Comparison of ENCODE assay signal across 9 mouse cellular contexts in genomic region chr11:118775753-118776152, GRCm38 (mm10).
DNase-seq lines count a peak whose midpoint lies in the region; ATAC-seq and TF ChIP-seq lines count a peak whose summit lies in the region.
"Had no signal": no experiment of that assay in that cellular context is flagged by ENCODE, and none has a peak within 500 bp of the region (broad histone marks: within the 10 kb centered on the region; RNA-seq: fewer than 3 reads in every experiment).

No protein-coding gene starts in this region.

- no peaks in the 10 kb centered on the region for H3K27me3 ChIP-seq in spleen, adult 2 months (ENCODE audit: control insufficient read depth, insufficient read depth, low read length)
- no peaks in the 10 kb centered on the region for H3K27me3 ChIP-seq in midbrain, embryonic 11.5 days (ENCODE audit: control insufficient read depth, insufficient read depth, low read length)

- H3K9me3 ChIP-seq in midbrain, embryonic 11.5 days (ENCODE audit: control insufficient read depth, low read length) = no peaks in the 10 kb centered on the region
- H3K9me3 ChIP-seq: limb, embryonic 13.5 days had no signal

- no peak overlapping the region for H3K4me2 ChIP-seq in midbrain, embryonic 11.5 days
- H3K4me2 ChIP-seq: limb, embryonic 13.5 days had no signal

- TF ChIP-seq POLR2A in spleen, adult 2 months (IDR thresholded peaks at IDR 0.05; ENCODE audit: low read depth, low read length) = no peak

- no peak overlapping the region for H3K9ac ChIP-seq in midbrain, embryonic 11.5 days (ENCODE audit: low read length)
- H3K9ac ChIP-seq: limb, embryonic 13.5 days had no signal

- H3K4me1 ChIP-seq in spleen, adult 2 months (ENCODE audit: control insufficient read depth, insufficient read depth, insufficient read length) = no peaks in the 10 kb centered on the region
- H3K4me1 ChIP-seq in midbrain, embryonic 11.5 days (ENCODE audit: control insufficient read depth, insufficient read depth, low read length) = no peaks in the 10 kb centered on the region

- peak; percentile 65; the same call in 1 of the 2 replicates for TF ChIP-seq CTCF in spleen, adult 2 months (IDR thresholded peaks at IDR 0.05; ENCODE audit: extremely low read depth, insufficient read depth, insufficient read length, insufficient replicate concordance)

- WGBS in spleen, adult 2 months = 16% methylated on average over 3 of the region's 3 CpGs
- WGBS in midbrain, embryonic 11.5 days = 13% methylated on average over 3 of the region's 3 CpGs

- H3K36me3 ChIP-seq in spleen, adult 2 months (ENCODE audit: control insufficient read depth, insufficient read depth, low read length) = no peaks in the 10 kb centered on the region
- no peaks in the 10 kb centered on the region for H3K36me3 ChIP-seq in midbrain, embryonic 11.5 days (ENCODE audit: control insufficient read depth, insufficient read depth, low read length)
- H3K36me3 ChIP-seq: limb, embryonic 13.5 days had no signal

- no peak overlapping the region for H3K4me3 ChIP-seq in spleen, adult 2 months (ENCODE audit: extremely low read depth, insufficient read depth, insufficient read length)
- no peak overlapping the region for H3K4me3 ChIP-seq in midbrain, embryonic 11.5 days (ENCODE audit: low read depth, low read length)
- H3K4me3 ChIP-seq: limb, embryonic 13.5 days had no signal

- H3K27ac ChIP-seq in spleen, adult 2 months (ENCODE audit: insufficient read depth, low read length) = no peak overlapping the region
- H3K27ac ChIP-seq in midbrain, embryonic 11.5 days (ENCODE audit: low read depth, low read length) = no peak overlapping the region
- H3K27ac ChIP-seq: limb, embryonic 13.5 days had no signal

- peak; percentile 82 to 87 for DNase-seq in cerebellum, postnatal 10 days
- no peak for DNase-seq in cerebellum, adult 11-12 months
- DNase-seq in spleen, adult 2 months (ENCODE audit: low read depth in 1 of 2, low spot score in 2 of 2) = no peak
- no peak for DNase-seq in spleen, postnatal 36 days (ENCODE audit: low spot score in 2 of 2)
- peak; percentile 42 for DNase-seq in forelimb bud, embryonic 11.5 days (ENCODE audit: low read depth, low spot score)
- peak; percentile 92 for DNase-seq in midbrain, embryonic 11.5 days (ENCODE audit: low spot score, missing footprints)
- peak; percentile 4 for DNase-seq in yolk sac, embryonic 10.5 days (ENCODE audit: low spot score)
- no peak for DNase-seq in layer of hippocampus, postnatal 14 days (ENCODE audit: low spot score in 2 of 2)

- ATAC-seq in midbrain, embryonic 11.5 days (ENCODE audit: low FRiP score) = no peak

Comparison
In these comparisons a context has a peak if more than half of its experiments do, and no peak if none do; other contexts are left out.
1. DNase-seq: peak in cerebellum, postnatal 10 days (2 of 2), forelimb bud, embryonic 11.5 days (single experiment), midbrain, embryonic 11.5 days (single experiment) and yolk sac, embryonic 10.5 days (single experiment); none in cerebellum, adult 11-12 months (single experiment), spleen, adult 2 months (0 of 2), spleen, postnatal 36 days (0 of 2) and layer of hippocampus, postnatal 14 days (0 of 2).